Mouse (Mus musculus) hematopoietic stem cell, adult 5-6 weeks (primary cell): Measurements from ENCODE around the gene Polr2l. TPM values are rescaled to one million over a fixed set of nuclear protein-coding genes. Genes with fewer than 3 reads are reported as not detected.

Source experiments
- ATAC-seq, 2 experiments: fragments of 125-278 bp in 1 of 2; replicated peaks in 1 of 2; 2 replicates each; pipeline ENCODE4 v1.8.0; 2016 to 2017; ENCODE audit warnings: inconsistent platforms in 2 of 2, mild to moderate bottlenecking in 2 of 2, moderate number of reproducible peaks in 2 of 2, low read depth in 1 of 2, moderate TSS enrichment in 1 of 2; ENCODE audit not compliant: low FRiP score in 2 of 2, poor library complexity in 2 of 2, severe bottlenecking in 2 of 2, insufficient read depth in 1 of 2, low TSS enrichment in 1 of 2
- total RNA-seq: library from RNA; stranded (forward); fragments of 172-1452, 232-1000 nt; gene quantifications from 2 replicates; pipeline ENCODE4 v1.2.3, GENCODE M21; 2017

Gene Polr2l
- total RNA-seq, 1 experiment from 2014 or later = 26.8 TPM

DNA sequence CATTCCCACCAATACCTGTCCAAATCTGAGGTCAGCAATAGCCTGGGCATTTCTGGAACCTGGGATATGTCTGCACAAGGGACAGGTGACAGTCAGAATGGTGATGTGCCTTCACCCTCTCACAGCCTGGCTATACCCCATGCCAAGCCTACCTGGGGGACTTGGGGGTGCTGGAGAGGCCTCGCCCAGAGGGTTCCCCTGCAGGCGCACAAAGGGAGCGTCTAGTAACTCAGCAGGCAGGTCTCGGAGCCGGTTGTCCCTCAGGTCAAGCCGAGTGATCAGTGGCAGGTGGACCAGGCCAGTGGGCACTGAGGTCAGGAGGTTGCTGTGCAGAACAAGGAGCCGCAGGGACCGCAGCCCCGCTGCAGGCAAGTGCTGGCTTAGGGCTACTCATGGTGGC is 33.5 kb downstream of the Polr2l start:
- no peak for ATAC-seq

DNA sequence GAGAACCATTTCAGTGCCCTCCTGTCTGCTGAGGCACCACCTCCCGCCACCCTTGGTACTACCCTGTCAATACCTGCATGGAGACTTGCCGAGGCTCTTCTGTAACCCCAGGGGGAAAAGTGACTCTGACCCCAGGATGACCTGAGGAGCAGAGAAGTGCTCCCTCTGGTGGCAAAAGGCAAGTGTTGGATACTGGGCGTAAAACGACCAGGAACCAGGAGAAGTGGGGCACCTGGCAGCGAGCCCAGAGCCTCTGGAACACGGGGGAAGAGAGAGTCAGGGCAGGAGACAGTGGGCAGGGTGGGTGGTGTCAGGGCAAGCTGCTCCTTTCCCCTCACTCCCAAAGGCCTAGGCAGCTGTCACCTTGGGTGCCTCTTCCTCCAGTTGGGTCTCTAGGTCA is 34.3 kb downstream of the Polr2l start:
- ATAC-seq = peak in 1 of 2 experiments; percentile 8; a peak in 1 of 4 replicates

DNA sequence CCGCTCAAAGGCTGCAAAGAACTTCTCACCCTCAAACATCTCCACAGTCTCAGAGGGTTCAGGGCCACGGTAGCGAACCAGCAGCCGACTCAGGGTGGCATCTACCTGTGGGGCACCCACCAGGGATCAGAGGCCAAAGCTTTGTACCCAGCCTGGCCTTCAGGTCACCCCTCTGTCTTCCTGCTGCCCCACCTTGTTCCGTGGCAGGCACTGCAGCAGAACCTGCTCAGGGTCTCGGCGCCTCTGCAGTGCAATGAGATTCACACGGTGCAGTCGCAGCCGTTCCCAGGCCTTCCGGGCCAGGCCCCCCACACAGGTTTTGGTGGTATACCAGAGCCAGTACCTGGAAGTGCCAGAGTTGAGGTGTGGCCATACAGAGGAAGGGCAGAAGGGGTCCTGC is 35.1 kb downstream of the Polr2l start:
- no peak for ATAC-seq

DNA sequence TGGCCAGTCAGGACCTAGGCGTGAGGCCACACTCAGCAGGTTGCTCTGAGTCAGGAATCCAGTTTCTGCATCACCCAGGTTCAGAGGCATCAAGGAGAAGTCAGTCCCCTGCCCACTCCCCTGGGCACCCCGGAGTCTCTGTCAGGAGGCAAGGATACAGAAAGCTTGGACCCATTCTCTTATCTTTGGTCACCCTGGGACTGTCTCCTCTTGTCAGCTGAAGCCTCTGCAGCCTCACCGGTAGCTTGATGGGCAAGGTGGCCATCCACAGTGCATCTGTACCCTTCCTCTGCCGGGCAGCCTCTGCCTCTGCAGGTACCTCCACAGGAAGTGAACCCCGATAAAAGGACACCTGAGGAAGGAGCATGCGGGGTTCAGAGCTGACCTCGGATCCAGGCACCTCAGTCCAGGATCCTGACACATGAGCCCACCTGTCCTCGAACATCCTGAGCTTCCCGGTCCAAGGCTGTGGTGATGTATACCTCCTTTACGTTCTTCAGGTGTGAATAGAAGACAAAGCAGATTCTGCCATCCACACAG is 35.7 kb downstream of the Polr2l start:
- ATAC-seq = no peak

DNA sequence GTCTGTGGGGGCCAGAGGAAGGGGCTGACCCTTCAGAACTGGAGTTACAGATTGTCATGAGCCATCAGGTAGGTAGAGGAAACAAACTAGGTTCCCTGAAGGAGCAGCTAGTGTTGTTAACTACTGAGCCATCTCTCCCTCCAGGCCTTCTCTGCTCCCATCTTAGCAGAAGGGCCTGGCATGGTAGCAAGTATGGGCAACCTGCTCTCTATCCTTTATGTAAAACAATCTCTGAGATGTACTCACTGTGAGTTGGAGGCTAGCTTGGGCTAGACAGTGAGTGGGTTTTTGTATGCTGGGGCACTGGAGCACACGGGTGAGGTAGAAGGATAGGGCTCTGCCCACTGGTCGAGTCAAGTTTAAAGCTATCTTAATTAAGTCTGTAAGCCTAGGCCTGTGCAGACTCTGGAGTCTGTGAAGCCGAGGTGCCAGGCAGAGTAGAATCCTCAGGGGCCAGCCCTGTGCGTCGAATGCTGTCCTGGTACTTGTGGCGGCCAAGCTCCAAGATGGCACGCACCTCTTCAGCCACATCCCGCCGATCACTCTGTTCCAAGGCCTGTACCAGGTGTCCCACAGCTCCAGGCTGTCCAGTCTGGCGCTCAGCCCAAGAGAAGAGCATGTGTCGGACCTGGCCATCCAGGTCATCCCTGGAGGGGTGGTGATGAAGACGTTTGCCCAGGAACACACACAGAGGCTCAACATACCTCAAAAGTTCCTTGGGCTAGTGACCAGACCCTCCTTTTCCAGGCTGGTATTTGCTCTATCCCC is 36.5 kb downstream of the Polr2l start:
- no peak for ATAC-seq

DNA sequence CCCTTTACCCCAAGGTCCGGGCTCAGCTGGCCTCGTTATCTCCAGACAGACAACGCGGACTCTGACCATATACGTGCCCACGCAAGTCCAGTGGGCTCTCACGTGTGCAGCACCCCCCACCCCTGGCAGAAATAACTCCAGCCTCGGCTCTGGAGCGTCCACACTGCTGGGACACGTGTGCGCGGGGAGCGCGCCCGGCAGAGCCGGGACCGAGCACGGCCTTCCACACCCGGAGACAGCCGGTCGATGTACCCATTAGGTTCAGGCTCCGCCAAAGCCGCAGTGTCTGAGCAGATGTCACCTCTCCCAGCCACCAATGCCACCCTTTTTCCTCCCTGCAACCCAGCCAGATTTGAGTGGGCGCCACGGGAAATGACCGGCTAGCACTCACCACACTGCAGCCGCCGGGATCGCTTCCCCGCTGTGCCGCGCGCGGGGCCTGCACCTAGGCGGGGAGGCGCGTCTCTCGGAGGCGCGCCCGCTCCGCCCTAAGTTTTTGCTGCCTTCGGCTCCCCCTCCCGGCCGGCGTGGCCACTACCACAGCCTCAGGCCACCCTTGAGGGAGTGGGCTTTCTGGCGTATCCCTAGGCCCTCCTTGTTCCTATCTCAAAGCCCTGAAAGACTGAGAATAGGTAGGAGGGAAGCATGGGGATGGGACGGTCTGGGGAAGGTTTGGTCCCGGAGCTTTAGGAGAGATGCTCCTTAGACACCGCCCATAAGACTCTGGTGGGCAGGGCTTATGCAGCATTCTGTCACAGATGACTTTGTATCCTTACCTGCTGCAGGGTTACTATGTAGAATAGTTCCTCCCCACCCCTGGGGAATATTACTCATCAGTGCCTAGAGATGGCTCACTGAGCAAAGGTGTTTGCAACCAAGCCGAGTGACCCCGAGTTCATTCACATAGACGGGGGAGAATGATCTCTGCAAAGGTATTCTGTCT is 37.5 kb downstream of the Polr2l start, which contains the start of gene Slc25a22:
TSS of gene Slc25a22 (minus strand) at position 715 of the 943 bp plus-strand sequence.
- ATAC-seq = peak; percentile 64 to 89

DNA sequence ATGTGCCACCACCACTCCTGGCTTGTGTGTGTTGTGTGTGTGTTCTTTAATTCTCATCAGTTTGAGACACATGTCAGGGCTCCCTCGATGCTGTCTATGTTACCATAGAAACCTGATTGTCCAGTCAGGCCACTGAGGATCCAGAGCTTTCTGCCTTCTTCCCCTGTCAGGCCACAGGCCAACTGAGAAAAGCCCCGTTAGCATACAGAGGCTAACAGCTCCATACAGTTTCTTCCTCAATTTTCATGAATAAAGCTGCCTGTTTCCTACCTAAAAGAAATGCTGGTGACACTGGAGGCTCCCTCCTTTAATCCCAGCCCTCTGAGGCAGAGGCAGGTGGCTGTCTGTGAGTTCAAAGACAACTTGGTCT is 38.4 kb downstream of the Polr2l start:
- no peak for ATAC-seq

DNA sequence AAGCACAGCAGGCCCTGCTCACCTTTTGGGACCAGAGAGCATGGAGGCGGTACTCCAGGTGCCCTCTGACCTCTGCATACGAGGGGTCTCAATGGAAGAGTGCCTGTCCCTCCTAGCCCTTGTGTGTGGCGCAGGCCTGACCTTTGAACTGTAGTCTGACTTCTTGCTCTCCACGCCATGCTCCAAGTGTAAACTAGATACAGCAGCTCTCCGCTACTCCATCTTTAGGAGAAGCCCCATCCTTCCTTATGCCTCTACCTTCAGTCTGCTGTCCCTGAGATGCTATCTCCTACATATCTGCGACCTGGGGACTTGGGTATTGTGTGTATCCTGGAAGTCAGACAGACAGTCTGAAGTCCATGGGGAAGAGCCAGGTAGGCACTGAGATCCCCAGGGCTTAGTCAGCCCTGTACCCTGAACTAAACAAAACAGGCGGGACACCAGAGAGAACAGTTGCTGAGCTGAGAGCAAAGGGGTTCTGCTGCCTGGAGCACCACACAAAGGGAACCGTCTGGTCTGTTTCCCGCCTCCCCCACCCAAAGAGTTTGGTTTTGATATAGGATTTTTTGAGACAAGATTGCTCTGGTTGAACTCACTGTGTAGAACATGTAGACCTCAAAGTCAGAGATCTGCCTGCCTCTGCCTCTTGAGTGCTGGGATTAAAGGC is 38.9 kb downstream of the Polr2l start:
- ATAC-seq = no peak

DNA sequence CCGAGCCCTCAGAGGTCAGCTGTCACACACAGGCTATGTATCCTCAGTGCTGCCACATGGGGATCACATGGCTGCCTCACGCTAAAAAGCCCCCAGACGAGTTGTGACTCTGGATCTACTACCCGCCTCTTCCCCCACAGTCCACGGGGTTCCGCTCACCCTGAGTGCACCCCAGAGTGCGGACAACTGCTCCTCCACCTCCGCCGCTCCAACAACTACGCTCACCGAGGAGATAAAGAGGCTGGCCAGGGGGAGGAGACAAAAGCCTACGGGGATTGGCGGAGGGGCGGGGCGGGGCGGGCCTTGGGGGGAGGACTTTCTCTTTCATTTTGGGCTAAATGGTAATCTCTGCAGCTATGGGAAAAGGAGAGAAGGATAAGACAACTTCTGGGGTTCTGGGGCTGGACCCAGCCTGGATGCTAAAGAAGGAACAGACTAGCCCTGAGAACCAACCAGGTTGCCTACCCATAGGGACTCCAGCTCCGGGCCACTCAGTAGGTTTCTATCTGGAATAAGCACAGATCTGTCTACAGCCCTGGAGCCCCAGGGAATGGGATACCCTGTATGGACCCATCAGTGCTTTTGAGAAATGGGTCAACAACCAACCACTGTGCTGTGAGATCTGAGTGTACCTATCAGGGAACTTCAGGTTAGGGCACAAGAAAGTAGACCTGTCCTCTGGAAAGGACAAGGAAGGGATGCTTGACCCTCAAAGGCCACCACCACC is 39.6 kb downstream of the Polr2l start:
- ATAC-seq = peak; percentile 55 to 60

DNA sequence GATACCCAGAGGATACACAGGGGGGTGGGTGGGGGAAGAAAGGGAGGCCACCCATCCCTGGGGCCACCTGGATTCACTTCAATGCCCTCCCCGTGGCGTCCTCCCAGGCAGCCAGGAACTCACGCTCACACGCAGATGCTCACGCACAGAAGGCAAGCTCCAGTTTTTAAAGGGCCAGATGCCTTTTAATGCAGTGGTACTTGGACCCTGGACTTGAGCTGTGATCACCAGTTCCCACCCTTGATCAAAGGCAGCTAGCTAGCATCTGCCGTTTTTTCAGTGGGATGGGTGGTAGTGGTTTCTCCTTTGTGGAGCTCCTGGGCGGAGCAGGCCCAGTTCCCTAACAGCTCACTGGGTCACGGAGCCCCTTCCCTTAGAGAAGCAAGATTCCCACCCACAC is 40.5 kb downstream of the Polr2l start:
- no peak for ATAC-seq

DNA sequence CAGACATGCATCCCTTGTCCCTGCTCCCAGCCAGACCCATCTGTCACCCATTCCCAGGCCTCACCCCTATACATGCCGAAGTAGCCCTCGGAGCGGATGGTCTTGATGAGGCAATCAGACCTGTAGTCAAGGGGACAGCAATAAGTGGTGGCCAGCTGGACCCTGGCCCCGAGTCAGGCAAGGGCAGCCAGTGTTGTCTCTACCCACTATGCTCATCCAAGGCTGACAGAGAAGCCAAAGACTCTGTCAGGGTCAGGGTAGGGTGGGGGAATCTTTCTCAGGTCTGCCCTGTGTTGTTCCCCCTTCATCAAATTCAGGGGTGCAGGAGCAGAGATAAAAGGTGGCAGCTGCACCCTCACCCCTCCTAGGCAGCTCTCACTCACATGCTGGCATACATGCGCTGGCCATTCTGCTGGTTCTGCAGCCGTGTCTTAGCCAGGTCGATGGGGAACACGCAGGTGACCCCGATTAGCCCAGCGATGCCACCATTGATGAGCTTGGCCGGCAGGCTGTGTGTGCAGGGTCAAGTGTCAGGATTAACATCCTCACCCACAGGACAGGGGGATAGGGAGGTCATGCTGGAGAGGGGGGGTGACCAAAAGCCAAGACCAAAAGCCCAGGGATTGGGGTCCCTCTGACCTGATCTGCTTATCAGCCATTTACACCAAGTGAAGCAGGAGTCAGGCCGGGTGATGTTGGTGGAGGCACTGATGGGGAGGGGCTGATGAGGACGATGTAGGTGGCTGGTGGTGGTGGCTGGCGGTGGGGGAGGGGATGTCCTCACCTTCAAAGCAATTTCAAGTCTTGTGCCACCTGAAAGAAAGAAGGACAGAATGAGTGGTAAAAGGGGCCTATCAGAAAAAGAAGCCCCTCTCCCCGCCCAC is 41.2 kb downstream of the Polr2l start:
- no peak for ATAC-seq

DNA sequence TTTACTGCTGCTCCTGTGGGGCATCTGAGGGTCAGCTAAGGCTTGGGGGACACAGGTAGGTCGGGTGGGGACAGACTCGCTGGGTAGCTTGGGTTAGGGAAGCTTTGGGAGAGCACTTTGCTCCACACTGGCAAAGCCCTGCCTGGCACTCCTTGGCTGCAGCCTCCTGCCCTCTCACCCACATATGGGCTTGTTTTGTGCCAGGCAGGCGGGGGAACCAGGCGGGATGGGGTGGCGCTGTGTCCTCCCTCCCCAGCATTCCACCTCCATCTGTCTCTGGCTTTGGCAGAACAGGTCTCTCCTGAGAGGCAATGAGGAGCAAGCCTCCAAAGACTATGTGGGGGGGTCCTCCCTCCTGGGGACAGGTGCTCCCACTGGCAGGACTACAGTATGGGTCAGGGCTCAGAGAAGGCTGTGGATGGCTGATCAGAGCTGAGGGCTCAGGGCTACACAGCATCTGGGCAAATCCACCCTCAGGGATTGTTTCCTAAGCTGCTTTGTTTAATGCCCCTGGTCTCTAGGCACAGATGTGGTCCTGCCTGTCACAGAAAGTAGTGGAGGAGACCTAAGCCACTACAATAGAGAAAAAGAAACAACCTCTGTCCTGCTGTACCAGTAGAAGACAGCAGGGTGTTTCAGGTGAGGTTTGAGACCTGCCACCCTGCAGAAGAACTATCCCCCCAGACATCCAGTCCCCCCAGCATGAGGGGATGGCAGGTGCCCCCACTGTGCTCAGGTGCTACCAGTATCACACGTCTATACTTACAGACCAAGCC is 42.0 kb downstream of the Polr2l start:
- ATAC-seq = no peak

DNA sequence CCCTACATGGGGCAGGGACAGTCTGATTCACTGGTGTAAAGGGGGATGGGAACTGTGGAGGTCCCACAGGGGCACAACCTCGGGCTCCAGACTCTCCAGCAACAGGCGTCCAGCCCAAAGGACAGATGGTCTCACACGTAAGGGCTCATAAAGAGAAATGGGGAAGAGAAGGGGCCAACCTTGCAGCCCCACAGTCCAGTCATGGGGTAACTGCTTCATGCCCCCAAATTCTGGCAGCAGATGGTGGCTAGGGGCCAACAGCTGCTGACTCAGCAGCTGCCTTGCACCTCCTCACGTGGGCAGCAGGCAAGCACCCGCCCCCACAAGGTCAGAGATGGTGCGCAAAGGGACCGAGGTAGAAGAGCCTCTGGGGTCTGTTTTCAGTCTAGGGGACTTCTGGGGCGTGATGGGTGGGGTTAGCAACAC is 42.7 kb downstream of the Polr2l start:
- peak in 1 of 2 experiments; percentile 33; a peak in 2 of 4 replicates for ATAC-seq

DNA sequence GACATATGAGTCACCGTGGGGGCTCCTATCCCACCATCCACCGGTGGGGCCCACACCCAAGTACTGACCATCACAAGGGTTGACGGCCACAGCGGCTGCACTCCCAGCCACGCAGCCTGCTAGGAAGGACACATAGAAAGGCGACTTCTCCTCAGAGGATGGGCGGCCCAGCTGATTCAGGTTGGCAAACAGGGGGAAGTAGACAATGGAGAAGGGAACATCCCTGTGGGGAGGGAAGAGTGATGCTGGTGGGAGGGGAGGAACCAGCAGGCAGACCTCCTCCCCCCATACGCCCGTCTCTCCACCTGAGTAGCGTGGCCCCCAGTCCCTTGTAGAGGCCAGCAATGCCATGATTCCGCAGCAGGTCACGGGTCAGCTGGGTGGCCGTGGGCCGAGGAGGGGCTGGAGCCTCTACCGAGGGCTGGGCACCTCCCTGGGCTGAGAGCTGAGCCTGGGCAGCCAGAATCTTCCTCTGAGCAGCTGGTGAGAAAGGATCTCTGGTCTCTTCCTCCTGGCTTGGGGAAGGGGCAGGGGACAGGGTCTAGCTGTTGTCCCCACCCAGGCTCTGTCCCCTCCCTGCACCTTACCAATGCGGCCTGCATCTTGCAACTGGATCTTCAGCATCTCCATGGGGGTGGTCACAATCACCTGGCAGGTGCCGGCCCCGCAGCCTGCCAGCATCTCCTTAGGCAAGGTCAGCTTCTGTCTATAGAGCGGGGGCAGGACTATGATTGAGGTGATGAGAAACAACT is 43.3 kb downstream of the Polr2l start:
- no peak for ATAC-seq
